Mouse (Mus musculus) heart, postnatal 0 days (tissue): ENCODE measurements around the gene Orc1. TPM values are rescaled to one million over a fixed set of nuclear protein-coding genes. Genes with fewer than 3 reads are reported as not detected.

Experiments used
- ATAC-seq: fragments of 200-750 bp; cut with Nextera tagmentation; 2 replicates; pipeline ENCODE4 v1.8.0; 2017; ENCODE audit warnings: low read depth, moderate number of reproducible peaks, moderate library complexity; ENCODE audit not compliant: insufficient read depth
- DNase-seq: peaks from one replicate; pipeline ENCODE4 v3.0.0-alpha.2; 2016; ENCODE audit warnings: low spot score
- H3K27ac ChIP-seq: fragments of 300-500 bp; sonication (generic); 2 replicates; pipeline ENCODE4 v1.5.1; 2014; ENCODE audit warnings: low read depth, mild to moderate bottlenecking
- H3K27me3 ChIP-seq: fragments of 300-500 bp; sonication (generic); 2 replicates; pipeline ENCODE4 v1.6.1; 2014; ENCODE audit warnings: low read length, mixed read lengths; ENCODE audit not compliant: control insufficient read depth, insufficient read depth
- H3K36me3 ChIP-seq: fragments of 300-500 bp; sonication (generic); replicated peaks from 2 replicates; pipeline ENCODE4 v1.6.1; 2014; ENCODE audit warnings: low read length, mixed read lengths; ENCODE audit not compliant: control insufficient read depth, insufficient read depth
- H3K4me1 ChIP-seq: fragments of 300-500 bp; sonication (generic); 2 replicates; pipeline ENCODE4 v1.6.1; 2014; ENCODE audit warnings: antibody characterized with exemption; ENCODE audit not compliant: control insufficient read depth, insufficient read depth
- H3K4me2 ChIP-seq: fragments of 300-500 bp; sonication (generic); 2 replicates; pipeline ENCODE4 v1.6.1; 2014; ENCODE audit warnings: low read depth, mild to moderate bottlenecking, low read length, moderate library complexity
- H3K4me3 ChIP-seq: fragments of 300-500 bp; sonication (generic); 2 replicates; pipeline ENCODE4 v1.5.1; 2014; ENCODE audit warnings: low read depth, low read length
- H3K9ac ChIP-seq: fragments of 300-500 bp; sonication (generic); replicated peaks from 2 replicates; pipeline ENCODE4 v1.6.1; 2014; ENCODE audit warnings: low read depth, low read length, mixed read lengths
- H3K9me3 ChIP-seq: fragments of 300-500 bp; sonication (generic); replicated peaks from 2 replicates; pipeline ENCODE4 v1.6.1; 2016; ENCODE audit warnings: low read length; ENCODE audit not compliant: control insufficient read depth
- CTCF ChIP-seq: IDR thresholded peaks from 2 replicates; pipeline ENCODE4 v1.5.1; 2016; ENCODE audit warnings: antibody characterized with exemption, control low read depth, low read depth
- EP300 ChIP-seq: IDR thresholded peaks from 2 replicates; pipeline ENCODE4 v1.6.1; 2016; ENCODE audit warnings: antibody characterized with exemption, low read depth
- WGBS: fragments of 180-500 bp; shearing (Covaris S2); extraction: QIAGEN DNeasy Blood & Tissue Kit; methylation state at CpG from one replicate; pipeline ENCODE4 v1.1.7; 2014; 5-methylcytosine and 5-hydroxymethylcytosine counted together
- polyA plus RNA-seq: library from polyadenylated mRNA; unstranded; fragments of >200 nt; fragmentation: Nextera tagmentation; extraction: Ambion mirVana; gene quantifications from 2 replicates; pipeline ENCODE4 v1.2.1, GENCODE M21; 2015
- total RNA-seq: library from RNA; depleted of rRNA; stranded (reverse); fragments of >200 nt; gene quantifications from 2 replicates; pipeline ENCODE4 v1.2.3, GENCODE M21; 2014; ENCODE audit warnings: low replicate concordance; rRNA removed

Gene Orc1
- total and polyA plus RNA-seq, 2 experiments from 2014 or later: 1.4 to 1.7 TPM

GRCm38 (mm10) chr4:108635101-108635500 lies 55.9 kb downstream of the Orc1 start:
- H3K36me3 ChIP-seq: peaks cover 67% of the 10 kb centered on the region
- no peak for DNase-seq
- H3K9me3 ChIP-seq: no peaks in the 10 kb centered on the region
- H3K27ac ChIP-seq: no peak overlapping the region
- H3K27me3 ChIP-seq: no peaks in the 10 kb centered on the region
- no peak overlapping the region for H3K9ac ChIP-seq
- TF ChIP-seq EP300: no peak
- no peak overlapping the region for H3K4me3 ChIP-seq
- no peak overlapping the region for H3K4me2 ChIP-seq
- ATAC-seq: no peak
- H3K4me1 ChIP-seq: no peaks in the 10 kb centered on the region

- Histone ChIP-seq H3K36me3 (peaks cover 53% of the 10 kb centered on the region), H3K4me3 (no peak overlapping the region), H3K27me3 (no peaks in the 10 kb centered on the region), H3K9ac (no peak overlapping the region), H3K4me2 (no peak overlapping the region), H3K4me1 (no peaks in the 10 kb centered on the region), H3K27ac (no peak overlapping the region), H3K9me3 (no peaks in the 10 kb centered on the region)
- WGBS: 94% methylated on average over 3 of the region's 3 CpGs
- TF ChIP-seq EP300 (no peak), CTCF (no peak)
- ATAC-seq (no peak), DNase-seq (no peak)
These were observed 58.5 kb downstream of the Orc1 start for GRCm38 (mm10) chr4:108637721-108638120.

GRCm38 (mm10) chr4:108638752-108639151 lies 59.5 kb downstream of the Orc1 start:
- H3K36me3 ChIP-seq: peaks cover 53% of the 10 kb centered on the region
- no peaks in the 10 kb centered on the region for H3K27me3 ChIP-seq
- DNase-seq (no peak), ATAC-seq (no peak)
- H3K9me3 ChIP-seq: no peaks in the 10 kb centered on the region
- 66% methylated on average over 5 of the region's 5 CpGs for WGBS
- H3K4me2 ChIP-seq: no peak overlapping the region
- no peak overlapping the region for H3K4me3 ChIP-seq
- H3K4me1 ChIP-seq: no peaks in the 10 kb centered on the region
- H3K9ac ChIP-seq: no peak overlapping the region
- TF ChIP-seq EP300 (no peak), CTCF (no peak)
- no peak overlapping the region for H3K27ac ChIP-seq

- no peaks in the 10 kb centered on the region for H3K4me1 ChIP-seq
- peak; percentile 28 for TF ChIP-seq CTCF
- no peak for TF ChIP-seq EP300
- H3K27me3 ChIP-seq: no peaks in the 10 kb centered on the region
- DNase-seq (no peak), ATAC-seq (no peak)
- H3K27ac ChIP-seq: no peak overlapping the region
- H3K4me3 ChIP-seq: no peak overlapping the region
- H3K4me2 ChIP-seq: no peak overlapping the region
- no peaks in the 10 kb centered on the region for H3K9me3 ChIP-seq
- peaks cover 9% of the 10 kb centered on the region for H3K36me3 ChIP-seq
- 64% methylated on average over 2 of the region's 2 CpGs for WGBS
- no peak overlapping the region for H3K9ac ChIP-seq
These were observed 85.2 kb downstream of the Orc1 start for GRCm38 (mm10) chr4:108664407-108664806.

Other genes with a start within 250 kb of the Orc1 start
- gene Shisal2a, start 196.1 kb upstream of the Orc1 start, total RNA-seq: 2.2 TPM in 1 of 2 replicates, not detected in the other
- gene Shisal2a, start 196.1 kb upstream of the Orc1 start, polyA plus RNA-seq: 1.4 and 2.0 TPM in 2 replicates
- gene Gpx7, start 172.5 kb upstream of the Orc1 start, total RNA-seq: 62.7 and 74.2 TPM in 2 replicates
- gene Gpx7, start 172.5 kb upstream of the Orc1 start, polyA plus RNA-seq: 51.7 and 52.3 TPM in 2 replicates
- gene Tut4, start 120.0 kb upstream of the Orc1 start, total RNA-seq: 30.2 and 56.3 TPM in 2 replicates
- 35.8 and 38.9 TPM in 2 replicates for gene Tut4, start 120.0 kb upstream of the Orc1 start, polyA plus RNA-seq
- gene Prpf38a, start 87 bp upstream of the Orc1 start, total RNA-seq: 15.8 and 18.3 TPM in 2 replicates
- 39.5 and 41.2 TPM in 2 replicates for gene Prpf38a, start 87 bp upstream of the Orc1 start, polyA plus RNA-seq
- 24.4 and 28.8 TPM in 2 replicates for gene Cc2d1b, start 40.5 kb downstream of the Orc1 start, total RNA-seq
- gene Cc2d1b, start 40.5 kb downstream of the Orc1 start, polyA plus RNA-seq: 11.2 and 12.3 TPM in 2 replicates
- not detected in 2 replicates for gene 3110021N24Rik, start 140.2 kb downstream of the Orc1 start, total RNA-seq
- 1.6 and 1.9 TPM in 2 replicates for gene 3110021N24Rik, start 140.2 kb downstream of the Orc1 start, polyA plus RNA-seq
- gene Zfyve9, start 201.4 kb downstream of the Orc1 start, total RNA-seq: 9.8 and 10.8 TPM in 2 replicates
- 2.9 and 3.1 TPM in 2 replicates for gene Zfyve9, start 201.4 kb downstream of the Orc1 start, polyA plus RNA-seq